Mouse (Mus musculus) liver, postnatal 0 days (tissue): ENCODE measurements around the gene Tmem88. TPM values are rescaled to one million over a fixed set of nuclear protein-coding genes. Genes with fewer than 3 reads are reported as not detected.
A peak's percentile ranks its signal among the peaks of the same experiment; 100 is the strongest.

Experiments
- ATAC-seq: fragments of 200-750 bp; cut with Nextera tagmentation; 2 replicates; pipeline ENCODE4 v1.8.0; 2017; ENCODE audit warnings: mild to moderate bottlenecking, moderate library complexity
- DNase-seq: peaks from one replicate; pipeline ENCODE4 v3.0.0-alpha.2; 2016
- H3K27ac ChIP-seq: fragments of 300-500 bp; sonication (generic); 2 replicates; pipeline ENCODE4 v1.5.1; 2014; ENCODE audit warnings: antibody characterized with exemption, moderate library complexity, mild to moderate bottlenecking, low read depth
- H3K27me3 ChIP-seq: fragments of 300-500 bp; sonication (generic); 2 replicates; pipeline ENCODE4 v1.6.1; 2014; ENCODE audit warnings: low read length, control low read depth, mixed read lengths; ENCODE audit not compliant: insufficient read depth
- H3K36me3 ChIP-seq: fragments of 300-500 bp; sonication (generic); replicated peaks from 2 replicates; pipeline ENCODE4 v1.6.1; 2014; ENCODE audit warnings: mild to moderate bottlenecking, control low read depth, low read length, moderate library complexity, mixed read lengths; ENCODE audit not compliant: insufficient read depth
- H3K4me1 ChIP-seq: fragments of 300-500 bp; sonication (generic); 2 replicates; pipeline ENCODE4 v1.6.1; 2014; ENCODE audit warnings: antibody characterized with exemption, mild to moderate bottlenecking, control low read depth; ENCODE audit not compliant: insufficient read depth
- H3K4me2 ChIP-seq: fragments of 300-500 bp; sonication (generic); 2 replicates; pipeline ENCODE4 v1.6.1; 2014; ENCODE audit warnings: low read depth, mild to moderate bottlenecking, low read length, moderate library complexity, mixed read lengths
- H3K4me3 ChIP-seq: fragments of 300-500 bp; sonication (generic); 2 replicates; pipeline ENCODE4 v1.5.1; 2014; ENCODE audit warnings: low read depth, low read length
- H3K9ac ChIP-seq: fragments of 300-500 bp; sonication (generic); replicated peaks from 2 replicates; pipeline ENCODE4 v1.6.1; 2014; ENCODE audit warnings: mild to moderate bottlenecking, moderate library complexity
- H3K9me3 ChIP-seq: fragments of 300-500 bp; sonication (generic); 2 replicates; pipeline ENCODE4 v1.6.1; 2016; ENCODE audit warnings: mild to moderate bottlenecking, control low read depth, low read length, mixed read lengths
- CTCF ChIP-seq: sonication (generic); IDR thresholded peaks from 2 replicates; pipeline ENCODE4 v1.5.1; 2016; ENCODE audit warnings: antibody characterized with exemption, low read depth
- EP300 ChIP-seq: IDR thresholded peaks from 2 replicates; pipeline ENCODE4 v1.6.1; 2016; ENCODE audit warnings: antibody characterized with exemption, low read depth, mild to moderate bottlenecking
- WGBS: fragments of 180-500 bp; shearing (Covaris S2); extraction: QIAGEN DNeasy Blood & Tissue Kit; methylation state at CpG from one replicate; pipeline ENCODE4 v1.1.7; 2014; ENCODE audit not compliant: insufficient replicate concordance; 5-methylcytosine and 5-hydroxymethylcytosine counted together
- polyA plus RNA-seq: library from polyadenylated mRNA; unstranded; fragments of >200 nt; fragmentation: Nextera tagmentation; extraction: Ambion mirVana; gene quantifications from 2 replicates; pipeline ENCODE4 v1.2.1, GENCODE M21; 2015

The Tmem88 gene
- polyA plus RNA-seq, 1 experiment from 2014 or later = 12.3 TPM

- H3K4me2 ChIP-seq = no peak overlapping the region
- no peak for DNase-seq
- no peak for ATAC-seq
- no peak overlapping the region for H3K27ac ChIP-seq
- 87% methylated on average over 12 of the region's 12 CpGs for WGBS
- H3K4me3 ChIP-seq = no peak overlapping the region
- H3K4me1 ChIP-seq = peaks cover 1% of the 10 kb centered on the region; the same call in 1 of the 2 replicates
- no peak overlapping the region for H3K9ac ChIP-seq
- H3K36me3 ChIP-seq = peaks cover 59% of the 10 kb centered on the region
- no peak for TF ChIP-seq CTCF
- no peak for TF ChIP-seq EP300
- no peaks in the 10 kb centered on the region for H3K9me3 ChIP-seq
- no peaks in the 10 kb centered on the region for H3K27me3 ChIP-seq
Measured at GRCm38 (mm10) chr11:69401987-69402386, 4.0 kb upstream of the Tmem88 start.

DNA sequence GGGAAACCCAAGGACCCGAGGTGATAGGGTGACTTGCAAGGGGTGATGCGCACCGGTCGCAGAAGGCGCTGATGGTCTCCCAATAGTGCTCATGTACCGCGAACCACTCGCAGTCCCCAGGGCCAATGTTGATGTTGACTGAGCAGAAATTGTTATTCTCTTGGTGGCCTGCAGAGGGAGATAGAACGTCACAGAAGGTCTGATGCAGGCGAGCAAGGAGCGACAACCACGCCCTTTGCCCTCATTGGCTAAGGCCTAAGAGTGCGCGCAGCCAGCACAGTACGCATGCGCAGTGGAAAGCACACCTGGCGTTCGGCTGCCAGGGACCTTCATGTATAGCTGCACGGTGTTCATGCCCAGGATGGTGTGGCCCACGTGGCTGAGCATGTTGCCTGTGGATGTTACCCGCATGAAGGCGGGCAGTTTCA, 3.2 kb upstream of the Tmem88 start:
- H3K9ac ChIP-seq = no peak overlapping the region
- no peak overlapping the region for H3K27ac ChIP-seq
- H3K27me3 ChIP-seq = no peaks in the 10 kb centered on the region
- H3K4me2 ChIP-seq = 0 out of 2 replicates have a peak overlapping the region, but pooled peaks have one; percentile 27
- peaks cover 7% of the 10 kb centered on the region for H3K4me1 ChIP-seq
- no peaks in the 10 kb centered on the region for H3K9me3 ChIP-seq
- H3K4me3 ChIP-seq = no peak overlapping the region
- TF ChIP-seq CTCF (peak; percentile 99), EP300 (no peak)
- peaks cover 53% of the 10 kb centered on the region for H3K36me3 ChIP-seq
- WGBS = 32% methylated on average over 22 of the region's 22 CpGs
- peak; percentile 83 for ATAC-seq
- DNase-seq = peak; percentile 91

- no peak overlapping the region for H3K4me3 ChIP-seq
Measured at GRCm38 (mm10) chr11:69400083-69400850, 2.2 kb upstream of the Tmem88 start.

DNA sequence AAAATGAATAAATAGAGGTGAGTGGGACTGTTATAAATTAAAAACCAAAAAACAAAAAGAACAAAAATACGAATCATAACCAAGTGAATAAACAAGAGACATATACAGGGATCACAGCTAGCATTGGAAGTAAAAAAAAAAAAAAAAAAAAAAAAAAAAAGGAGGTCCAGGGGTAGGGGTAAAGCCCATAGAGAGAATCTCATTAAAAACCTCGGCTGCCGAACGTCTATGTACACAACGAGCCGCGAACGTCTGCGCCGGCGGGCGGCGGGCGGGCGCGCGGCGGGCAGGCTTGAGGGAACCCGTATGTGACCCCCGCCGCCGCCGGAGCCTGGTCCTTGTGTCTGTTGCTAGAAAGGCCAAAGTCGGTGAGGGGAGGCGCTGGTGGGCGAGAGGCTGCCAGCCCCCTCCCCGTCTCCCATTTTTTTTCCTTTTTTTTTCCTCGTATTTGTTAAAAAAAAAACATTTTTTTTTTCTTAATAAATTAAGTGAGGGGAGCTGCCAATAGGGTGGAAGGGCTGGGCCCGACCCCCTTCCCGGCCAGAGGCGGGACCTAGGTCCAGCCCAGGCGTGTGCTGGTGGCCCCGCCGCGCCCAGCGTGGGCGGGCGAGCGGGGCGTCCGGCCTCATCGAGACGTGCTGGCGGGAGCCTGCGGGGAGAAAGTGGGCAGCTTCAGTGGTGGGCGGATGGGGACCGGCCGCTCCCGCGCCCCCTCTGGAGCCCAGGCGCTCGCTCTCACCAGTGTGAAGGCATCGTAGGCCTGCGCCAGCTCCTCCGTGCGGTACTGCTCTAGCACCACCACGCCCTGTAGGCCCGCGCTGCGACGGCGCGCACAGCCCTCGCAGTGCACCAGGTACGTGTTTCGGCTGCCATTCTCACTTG, 1.4 kb upstream of the Tmem88 start:
- peaks cover 8% of the 10 kb centered on the region for H3K4me1 ChIP-seq
- no peak overlapping the region for H3K4me3 ChIP-seq
- 79% methylated on average over 66 of the region's 66 CpGs for WGBS
- H3K4me2 ChIP-seq = no peak overlapping the region
- ATAC-seq (no peak), DNase-seq (no peak)
- H3K27ac ChIP-seq = no peak overlapping the region
- H3K36me3 ChIP-seq = peaks cover 38% of the 10 kb centered on the region
- no peak for TF ChIP-seq EP300
- no peak for TF ChIP-seq CTCF
- H3K27me3 ChIP-seq = no peaks in the 10 kb centered on the region
- H3K9ac ChIP-seq = no peak overlapping the region
- no peaks in the 10 kb centered on the region for H3K9me3 ChIP-seq

More at GRCm38 (mm10) chr11:69400083-69400850, 2.2 kb upstream of the Tmem88 start:
- no peak overlapping the region for H3K9ac ChIP-seq
- ATAC-seq = no peak
- WGBS = 88% methylated on average over 25 of the region's 25 CpGs
- H3K27ac ChIP-seq = no peak overlapping the region
- H3K36me3 ChIP-seq = peaks cover 44% of the 10 kb centered on the region
- no peak for DNase-seq
- H3K4me2 ChIP-seq = no peak overlapping the region
- no peak for TF ChIP-seq CTCF
- TF ChIP-seq EP300 = no peak
- H3K9me3 ChIP-seq = no peaks in the 10 kb centered on the region
- H3K4me1 ChIP-seq = peaks cover 7% of the 10 kb centered on the region
- no peaks in the 10 kb centered on the region for H3K27me3 ChIP-seq

GRCm38 (mm10) chr11:69398486-69399200, 609 bp upstream of the Tmem88 start:
- Histone ChIP-seq H3K4me2 (peak overlapping the region; percentile 48), H3K9me3 (no peaks in the 10 kb centered on the region), H3K4me3 (no peak overlapping the region), H3K4me1 (peaks cover 11% of the 10 kb centered on the region), H3K9ac (no peak overlapping the region), H3K36me3 (peaks cover 30% of the 10 kb centered on the region), H3K27ac (no peak overlapping the region), H3K27me3 (no peaks in the 10 kb centered on the region)
- ATAC-seq = no peak
- no peak for DNase-seq
- WGBS = 67% methylated on average over 21 of the region's 21 CpGs
- TF ChIP-seq EP300 (no peak), CTCF (no peak)
